Mouse (Mus musculus): ENCODE data around the gene Tead1.

DNA sequence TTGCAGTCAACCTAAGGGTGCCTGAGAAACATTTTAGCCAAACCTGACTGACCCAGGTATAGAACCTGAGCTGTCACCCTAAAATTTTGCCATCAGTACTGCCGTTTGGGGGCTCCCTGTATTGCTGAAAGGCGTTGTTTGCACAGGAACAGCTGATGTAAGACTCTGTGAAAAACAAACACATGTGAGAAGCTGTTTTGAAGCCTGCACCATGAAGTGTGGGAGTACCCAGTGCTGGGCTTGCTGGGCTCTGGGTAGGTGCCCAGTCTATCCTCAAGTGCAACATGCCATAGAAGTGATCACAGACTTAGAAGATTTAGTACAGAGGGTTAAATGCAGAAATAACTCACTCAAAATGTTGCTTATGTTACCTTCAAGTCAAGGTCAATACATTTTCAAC is 49.3 kb downstream of the Tead1 start:
- TF ChIP-seq CTCF (IDR thresholded peaks at IDR 0.05; ENCODE audit: control insufficient read depth, insufficient read depth, insufficient replicate concordance, low read depth, low read length) (no peak), POLR2A (IDR thresholded peaks at IDR 0.05; ENCODE audit: control insufficient read depth, low read depth, low read length) (no peak)

All from testis, adult 2 months (tissue).